Mouse (Mus musculus) adrenal gland, postnatal 10 days (tissue): ENCODE measurements around the gene Trim24. TPM values are rescaled to one million over a fixed set of nuclear protein-coding genes. Genes with fewer than 3 reads are reported as not detected.
"Not testable (repeated sequence)": the region's sequence is repeated elsewhere in the genome, so short reads cannot be mapped to it uniquely, and the experiment has no call there.

Source experiments
- DNase-seq: peaks from one replicate; pipeline ENCODE4 v3.0.0; 2021; ENCODE audit warnings: mixed read lengths
- long read RNA-seq, 2 experiments: library from polyadenylated mRNA; stranded (forward); transcript quantifications; one replicate each; pipeline ENCODE4 v2.0.0; 2021
- total RNA-seq, 2 experiments: library from RNA; stranded (reverse); gene quantifications; 2 replicates each; pipeline ENCODE4 v1.2.3; 2021

Trim24 gene
- total RNA-seq, result 10 to 100 TPM; 39.2 to 49.9 TPM
- long read RNA-seq, experiment 1, partial matches to known transcripts, result 14 of 16 reads
- long read RNA-seq, experiment 1, other reads (novel, unspliced or antisense), result 1 of 16 reads
- long read RNA-seq, experiment 2, full-length matches to known transcripts, result 8 of 16 reads
- long read RNA-seq, experiment 2, partial matches to known transcripts, result 6 of 16 reads
- long read RNA-seq, experiment 2, other reads (novel, unspliced or antisense), result 2 of 16 reads

GRCm38 (mm10) chr6:37870245-37871136 is at the start of gene Trim24:
Trim24 (plus strand) TSS chr6:37870811.
- DNase-seq, result peak; percentile 99

DNA sequence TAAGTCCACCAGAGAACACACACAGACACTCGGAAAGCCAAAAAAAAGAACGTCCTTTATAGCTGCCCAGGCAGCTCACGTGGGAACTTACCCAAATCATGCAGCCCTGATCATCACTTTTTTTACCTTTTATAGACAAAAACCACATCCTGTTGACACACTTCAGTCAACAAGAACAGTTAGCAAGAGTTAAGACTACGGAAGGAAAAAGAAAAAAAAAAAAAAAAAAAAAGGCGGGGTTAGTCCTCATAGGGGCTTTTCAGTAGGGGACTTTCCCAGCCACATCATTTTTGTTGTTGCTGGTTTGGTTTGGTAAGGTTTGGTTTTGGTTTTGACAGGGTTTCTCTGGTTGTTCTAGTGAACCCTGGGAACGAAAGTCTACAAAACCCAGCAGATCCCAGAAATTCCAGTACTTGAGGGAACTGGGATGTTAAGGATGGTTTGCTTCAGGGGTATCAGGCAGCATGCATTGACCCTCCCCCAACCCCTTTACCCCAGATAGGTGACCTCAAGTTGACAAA is 49.0 kb upstream of the Trim24 start:
- DNase-seq, result no peak

DNA sequence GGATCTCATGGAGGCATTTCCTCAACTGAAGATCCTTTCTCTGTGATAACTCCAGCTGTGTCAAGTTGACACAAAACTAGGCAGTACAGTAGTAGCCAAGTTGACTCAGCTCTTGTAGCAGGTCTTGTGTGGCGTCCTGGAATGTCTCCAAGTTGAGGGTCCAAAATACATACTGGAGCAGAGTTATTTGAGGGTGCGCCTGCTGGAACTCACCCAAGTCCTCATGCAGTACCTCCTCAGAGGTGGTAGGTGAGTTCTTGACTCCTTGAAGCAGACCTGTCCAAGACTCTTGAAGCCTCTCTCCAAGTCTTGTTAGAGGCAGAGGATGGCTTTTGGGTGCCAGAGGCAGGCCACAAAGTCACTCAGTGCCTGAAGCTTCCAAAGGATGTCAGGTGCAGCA is 48.2 kb upstream of the Trim24 start:
- DNase-seq, result no peak

GRCm38 (mm10) chr6:37823731-37824130 is 46.9 kb upstream of the Trim24 start:
- no peak for DNase-seq

DNA sequence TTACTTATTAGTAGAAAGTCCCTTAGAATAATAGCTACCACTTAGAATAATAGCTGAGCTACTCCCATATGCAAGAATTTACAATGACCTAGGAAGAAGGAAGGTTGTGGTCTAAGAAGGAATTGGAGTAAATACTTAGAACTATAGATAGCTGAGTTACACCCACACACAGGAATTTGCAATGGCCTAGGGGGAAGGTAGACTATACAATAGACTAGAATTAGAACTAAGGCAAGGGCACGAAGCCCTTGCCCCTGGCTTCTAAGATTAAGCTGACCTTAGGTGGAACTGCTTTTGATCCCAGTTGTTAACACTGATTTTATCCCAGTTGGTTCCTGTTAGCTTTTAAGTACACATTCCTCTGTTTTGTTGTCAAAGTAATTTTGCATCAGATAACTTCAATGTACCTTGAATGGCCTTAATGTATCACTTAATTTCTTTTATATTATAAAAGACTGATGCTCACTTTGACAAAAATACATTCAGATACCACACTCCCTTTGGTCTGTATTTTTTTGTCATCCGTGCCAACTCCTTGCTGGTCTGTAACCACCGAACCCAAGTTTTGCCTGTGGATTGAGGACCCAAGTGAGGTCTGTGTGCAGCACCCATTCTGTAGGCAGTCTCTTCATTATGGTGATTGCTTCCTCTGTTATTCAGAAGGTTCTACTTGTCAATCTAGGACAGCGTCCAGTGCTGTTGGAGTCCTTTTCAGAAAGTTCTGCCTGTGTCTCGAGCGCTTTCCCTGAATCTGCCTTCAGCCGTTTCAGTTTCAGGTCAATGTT is 45.1 kb upstream of the Trim24 start:
- DNase-seq, result not testable (repeated sequence)

- no peak for DNase-seq
Observed at GRCm38 (mm10) chr6:37828955-37829354, 41.7 kb upstream of the Trim24 start.

DNA sequence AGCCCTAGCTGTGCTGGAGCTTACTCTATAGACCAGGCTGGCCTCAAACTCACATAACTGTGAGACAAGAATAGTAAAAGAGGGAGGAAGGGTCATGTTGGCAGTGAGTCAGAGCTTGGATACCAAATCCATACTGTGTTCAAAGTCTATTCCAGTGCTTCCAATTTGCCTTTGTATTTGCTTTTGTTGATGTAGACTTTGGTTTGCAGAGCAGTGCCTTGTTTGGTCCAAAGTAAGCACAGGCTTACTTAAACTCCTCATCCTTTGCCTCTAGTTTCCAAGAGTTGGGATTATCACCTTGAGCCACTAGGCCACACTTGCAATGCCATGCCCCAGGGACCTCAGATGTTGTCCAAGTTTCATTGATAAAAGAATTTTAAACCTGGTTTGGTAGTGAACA is 41.0 kb upstream of the Trim24 start:
- no peak for DNase-seq

GRCm38 (mm10) chr6:37833691-37834090 is 36.9 kb upstream of the Trim24 start:
- DNase-seq, result no peak

DNA sequence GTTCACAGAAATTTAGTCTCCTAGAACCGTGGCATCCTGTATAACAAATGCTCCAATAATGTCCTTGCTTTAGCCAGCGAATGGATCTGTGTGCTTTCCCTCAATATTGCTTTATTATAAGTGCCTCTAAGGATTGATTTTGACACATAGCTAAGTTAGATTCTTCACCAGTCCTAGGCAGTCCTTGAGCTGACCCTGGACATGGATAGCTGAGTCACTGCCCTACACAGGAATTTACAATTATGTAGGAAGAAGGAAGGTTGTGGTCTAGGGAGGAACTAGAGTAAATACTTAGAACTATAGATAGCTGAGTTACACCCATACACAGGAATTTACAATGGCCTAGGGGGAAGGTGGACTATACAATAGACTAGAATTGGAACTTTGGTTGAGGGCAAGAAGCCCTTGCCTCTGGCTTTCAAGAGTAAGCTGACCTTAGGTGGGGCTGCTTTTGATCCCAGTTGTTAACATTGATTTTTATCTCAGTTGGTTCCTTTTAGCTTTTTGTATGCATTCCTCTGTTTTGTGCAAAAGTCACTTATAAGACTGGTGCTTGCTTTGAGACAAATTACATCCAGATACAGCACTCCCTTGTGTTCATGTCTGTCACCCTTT is 33.6 kb upstream of the Trim24 start:
- DNase-seq, result not testable (repeated sequence)

- DNase-seq, result no peak
Observed at GRCm38 (mm10) chr6:37842779-37843605, 27.6 kb upstream of the Trim24 start.

- no peak for DNase-seq
Observed at GRCm38 (mm10) chr6:37843647-37844273, 26.9 kb upstream of the Trim24 start.

DNA sequence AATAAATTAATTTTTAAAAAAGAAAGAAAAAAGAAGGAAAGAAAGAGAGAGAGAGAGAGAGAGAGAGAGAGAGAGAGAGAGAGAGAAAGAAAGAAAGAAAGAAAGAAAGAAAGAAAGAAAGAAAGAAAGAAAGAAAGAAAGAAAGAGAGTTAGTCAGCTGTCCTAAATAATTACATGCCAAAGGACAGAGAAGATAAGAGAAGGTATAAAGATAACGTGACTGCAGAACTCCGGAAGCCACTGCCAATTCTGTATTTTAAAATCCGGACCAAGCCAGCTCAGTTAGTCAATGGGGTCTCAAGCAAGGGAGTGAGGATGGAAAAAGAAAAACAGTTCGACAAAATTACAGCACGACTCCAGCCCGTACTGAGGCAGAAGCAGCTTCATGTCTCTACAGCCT is 25.7 kb upstream of the Trim24 start:
- not testable (repeated sequence) for DNase-seq

DNA sequence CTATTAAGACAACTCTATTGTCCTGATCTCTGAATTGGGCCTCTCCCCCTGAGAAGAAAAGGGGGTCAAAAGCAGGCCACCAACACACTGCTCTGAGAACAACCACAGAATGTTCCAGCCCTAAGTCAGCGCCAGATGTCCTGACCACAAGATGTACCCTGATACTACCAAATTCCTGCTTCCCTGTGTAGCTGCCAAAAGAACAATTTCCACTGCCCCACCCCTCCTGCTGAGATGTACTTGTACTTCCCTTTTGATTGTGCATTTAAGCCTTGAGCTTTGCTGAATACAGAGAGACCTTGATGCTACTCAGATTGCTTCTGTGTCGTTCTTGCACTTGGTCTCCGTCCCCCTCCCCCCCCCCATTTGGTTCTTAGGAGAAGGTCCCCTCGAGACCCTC is 23.1 kb upstream of the Trim24 start:
- not testable (repeated sequence) for DNase-seq

DNA sequence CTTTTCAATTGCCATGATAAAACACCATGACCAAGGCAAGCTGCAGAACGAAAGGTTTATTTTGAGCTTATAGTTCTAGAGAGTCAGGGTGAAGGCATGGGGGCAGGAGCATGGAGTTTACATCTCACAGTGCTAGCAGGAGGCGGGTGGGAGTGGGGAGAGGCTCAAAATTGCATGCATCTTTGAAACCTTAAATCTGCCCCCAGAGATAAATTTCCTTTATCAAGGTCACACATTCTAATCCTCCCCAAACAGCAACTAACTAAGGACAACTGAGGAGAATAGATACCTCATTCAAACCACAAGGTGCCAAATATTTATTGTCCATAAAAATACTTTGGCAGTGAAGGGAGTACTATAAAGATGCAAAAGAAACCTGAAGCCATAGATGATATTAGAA is 19.3 kb upstream of the Trim24 start:
- DNase-seq, result no peak

- no peak for DNase-seq
Observed at GRCm38 (mm10) chr6:37853289-37853688, 17.3 kb upstream of the Trim24 start.

DNA sequence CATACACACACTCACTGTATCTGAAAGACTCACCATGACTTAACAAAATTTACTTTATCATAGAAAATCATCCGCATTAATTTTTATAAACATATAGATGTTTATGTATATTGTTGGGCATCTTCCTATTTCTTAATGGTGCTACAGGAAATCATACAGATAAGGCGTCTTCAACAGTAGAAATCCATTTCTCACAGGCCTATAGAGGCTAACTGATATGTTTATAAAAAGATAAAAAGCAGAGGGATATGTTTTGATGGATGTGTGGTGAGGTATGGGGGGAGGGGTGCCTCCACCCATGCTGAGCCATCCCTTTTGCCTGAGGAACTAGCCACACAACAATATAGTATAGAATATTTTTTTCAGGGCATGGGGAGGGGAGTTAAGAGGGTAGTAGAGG is 15.2 kb upstream of the Trim24 start:
- DNase-seq, result no peak

- DNase-seq, result not testable (repeated sequence)
Observed at GRCm38 (mm10) chr6:37856300-37856699, 14.3 kb upstream of the Trim24 start.

GRCm38 (mm10) chr6:37857196-37857874 is 13.3 kb upstream of the Trim24 start:
- DNase-seq, result no peak

- DNase-seq, result no peak
Observed at GRCm38 (mm10) chr6:37858126-37858525, 12.5 kb upstream of the Trim24 start.

- no peak for DNase-seq
Observed at GRCm38 (mm10) chr6:37862893-37863292, 7.7 kb upstream of the Trim24 start.
